Mouse (Mus musculus) mouse embryonic stem cell (cell line): ENCODE results near the gene Oxld1.
"Not testable (repeated sequence)": the region's sequence is repeated elsewhere in the genome, so short reads cannot be mapped to it uniquely, and the experiment has no call there.

Experiments used
- in situ Hi-C, 2 experiments: fragments of 300-500 bp; cut with MboI; formaldehyde crosslinking; loops; 1 replicate in 1 of 2; 3 replicates in 1 of 2; pipeline ENCODE4 v1.14.3; 2019 to 2020; ENCODE audit warnings: low sequenced_read_pairs in 2 of 2, low pct_unique_long_range_greater_than_20kb in 1 of 2, mixed read lengths in 1 of 2; ENCODE audit not compliant: unreplicated experiment in 1 of 2

Gene Oxld1

GRCm38 (mm10) chr11:120442344-120442743 is 15.5 kb downstream of the Oxld1 start, which contains the start of gene Tspan10:
TSS of gene Tspan10 (plus strand) at chr11:120442644.
- in situ Hi-C loops = no loop called here

DNA sequence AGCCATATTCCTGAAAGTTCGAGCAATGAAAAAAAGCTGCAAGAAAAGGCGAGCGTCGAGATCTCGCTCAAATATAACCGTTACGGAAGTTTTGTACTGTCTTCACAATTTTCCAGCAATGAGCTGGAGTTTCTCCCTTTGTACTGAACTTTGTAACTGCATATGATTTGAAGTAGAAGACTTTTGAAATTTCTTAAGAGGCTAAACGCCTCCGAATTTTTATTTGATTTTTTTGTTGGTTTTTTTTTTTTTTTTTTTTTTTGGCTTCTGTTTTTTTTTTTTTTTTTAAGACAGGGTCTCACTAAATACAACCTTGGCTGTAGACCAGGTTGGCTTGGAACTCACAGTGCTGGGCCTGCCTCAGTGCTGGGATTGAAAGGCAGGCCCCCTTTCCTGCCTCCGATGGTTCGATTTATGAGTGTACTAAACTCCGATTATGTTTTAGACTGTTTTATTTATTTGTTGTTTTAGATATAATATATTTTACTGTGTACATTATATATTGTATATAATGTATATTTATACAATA is 19.9 kb downstream of the Oxld1 start:
- in situ Hi-C loops = no loop called here

GRCm38 (mm10) chr11:120437152-120437856 is 20.6 kb downstream of the Oxld1 start, which contains the start of gene Nploc4:
TSS of gene Nploc4 (minus strand) at chr11:120437708.
- in situ Hi-C loops = no loop called here

- in situ Hi-C loops = no loop called here
Observed at GRCm38 (mm10) chr11:120426727-120427126, 31.1 kb downstream of the Oxld1 start.

- in situ Hi-C loops = no loop called here
Observed at GRCm38 (mm10) chr11:120423569-120424295, 34.1 kb downstream of the Oxld1 start.

DNA sequence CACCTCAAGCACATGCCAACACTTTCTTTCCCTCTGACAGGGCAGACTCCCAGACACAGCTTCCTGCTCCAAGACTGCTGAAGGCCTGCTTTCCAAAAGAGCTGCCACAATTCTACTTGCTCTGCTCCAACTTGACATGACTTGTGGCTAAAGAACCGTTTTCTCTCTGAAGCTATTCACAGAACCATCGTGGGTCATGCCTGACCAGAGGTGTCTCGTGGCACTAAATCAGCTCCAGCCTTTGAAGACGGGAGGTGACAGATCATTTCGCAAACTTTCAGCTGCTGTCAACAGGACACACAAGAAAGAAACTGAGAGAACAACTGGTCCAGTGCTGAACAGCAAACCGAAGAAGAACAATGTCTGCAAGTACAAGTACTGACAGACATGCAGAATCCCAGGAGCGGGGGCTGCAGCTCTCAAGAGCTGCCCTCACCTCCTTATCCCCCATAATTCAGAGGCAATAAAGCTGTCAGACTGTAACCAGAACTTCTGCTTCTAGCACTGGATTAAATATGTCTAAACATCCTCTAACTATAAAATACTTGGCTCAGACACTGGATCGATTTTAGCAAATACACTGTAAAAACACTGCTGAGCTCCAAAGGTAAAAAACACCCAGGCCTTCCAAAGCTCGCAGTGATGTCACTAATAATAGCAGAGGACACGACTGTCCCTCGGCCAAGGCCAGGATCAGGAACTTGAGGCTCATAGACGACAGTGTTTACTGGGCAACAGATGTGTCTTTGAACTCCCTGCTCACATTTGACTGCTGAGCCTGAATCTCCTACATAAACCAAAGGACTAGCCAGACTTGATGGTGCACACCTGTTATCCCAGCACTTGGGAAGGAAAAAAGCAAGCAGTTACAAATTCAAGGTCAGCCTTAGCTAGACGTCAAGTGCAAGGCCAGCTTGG is 35.0 kb downstream of the Oxld1 start:
- in situ Hi-C loops = no loop called here

- in situ Hi-C loops = no loop called here
Observed at GRCm38 (mm10) chr11:120418592-120418991, 39.3 kb downstream of the Oxld1 start.

- in situ Hi-C loops = no loop called here
Observed at GRCm38 (mm10) chr11:120417852-120418251, 40.0 kb downstream of the Oxld1 start.

DNA sequence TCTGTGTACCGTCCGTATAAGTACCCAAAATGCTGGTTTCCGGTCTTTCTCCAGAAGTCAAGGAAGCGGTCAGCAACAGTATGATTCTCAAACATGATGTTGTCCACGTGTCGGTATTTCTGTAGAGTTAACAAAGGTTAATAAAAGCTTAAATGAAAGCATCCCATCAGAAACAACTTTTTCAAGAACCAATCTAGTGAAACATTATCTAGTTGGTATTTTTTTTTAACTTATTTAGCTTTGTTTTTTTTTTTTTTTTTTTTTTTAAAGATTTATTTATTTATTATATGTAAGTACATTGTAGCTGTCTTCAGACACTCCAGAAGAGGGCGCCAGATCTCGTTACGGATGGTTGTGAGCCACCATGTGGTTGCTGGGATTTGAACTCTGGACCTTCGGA is 44.2 kb downstream of the Oxld1 start:
- in situ Hi-C loops = not testable (repeated sequence)
